In genomic region chr5:115535635-115536034, GRCm38 (mm10) we compare ENCODE assay signal across 9 mouse cellular contexts. TPM values are rescaled to one million over a fixed set of nuclear protein-coding genes. Genes with fewer than 3 reads are reported as not detected.
DNase-seq lines count a peak whose midpoint lies in the region; ATAC-seq and TF ChIP-seq lines count a peak whose summit lies in the region.
"Had no signal": no experiment of that assay in that cellular context is flagged by ENCODE, and none has a peak within 500 bp of the region (broad histone marks: within the 10 kb centered on the region; RNA-seq: fewer than 3 reads in every experiment).

No protein-coding gene starts in this region.

- H3K27me3 ChIP-seq in liver, embryonic 15.5 days = peaks cover 3% of the 10 kb centered on the region; the same call in 1 of the 2 replicates
- no peaks in the 10 kb centered on the region for H3K27me3 ChIP-seq in stomach, embryonic 16.5 days (ENCODE audit: control insufficient read depth, insufficient read depth, low read length)
- peaks cover 5% of the 10 kb centered on the region for H3K27me3 ChIP-seq in midbrain, embryonic 10.5 days (ENCODE audit: low read depth, poor library complexity, severe bottlenecking)

- TF ChIP-seq CTCF in lung, adult 2 months (IDR thresholded peaks at IDR 0.05; ENCODE audit: insufficient read depth, low read length) = no peak

- ATAC-seq in liver, embryonic 15.5 days (ENCODE audit: insufficient read depth) = no peak
- no peak for ATAC-seq in stomach, embryonic 16.5 days (ENCODE audit: insufficient read depth, low FRiP score)
- no peak for ATAC-seq in megakaryocyte-erythroid progenitor cell, adult 5-6 weeks (replicated peaks; ENCODE audit: low FRiP score, low TSS enrichment, poor library complexity, severe bottlenecking)

- H3K36me3 ChIP-seq in liver, embryonic 15.5 days (replicated peaks) = no peaks in the 10 kb centered on the region
- H3K36me3 ChIP-seq in stomach, embryonic 16.5 days (ENCODE audit: control insufficient read depth, insufficient read depth, low read length) = no peaks in the 10 kb centered on the region
- 0 out of 2 replicates have a peak, but pooled peaks cover 5% of the 10 kb centered on the region for H3K36me3 ChIP-seq in midbrain, embryonic 10.5 days

- H3K27ac ChIP-seq in liver, embryonic 15.5 days (replicated peaks) = peak overlapping the region; percentile 66
- H3K27ac ChIP-seq in stomach, embryonic 16.5 days (ENCODE audit: low read length) = peak overlapping the region; percentile 64; the same call in 1 of the 2 replicates
- H3K27ac ChIP-seq in midbrain, embryonic 10.5 days (replicated peaks) = no peak overlapping the region

- DNase-seq in lung, adult 18-20 months = peak; percentile 59 to 69
- no peak for DNase-seq in lung, adult 2 months
- peak; percentile 67 for DNase-seq in gastrocnemius, postnatal 14 days
- DNase-seq in midbrain, embryonic 10.5 days (ENCODE audit: low spot score) = no peak
- no peak for DNase-seq in left cerebral cortex, postnatal 4 days
- DNase-seq: layer of hippocampus, adult 9-11 months had no signal

- no peak overlapping the region for H3K9ac ChIP-seq in liver, embryonic 15.5 days
- H3K9ac ChIP-seq in stomach, embryonic 16.5 days (ENCODE audit: low read length) = peak overlapping the region; percentile 34; the same call in 1 of the 2 replicates

- WGBS in lung, adult 2 months = 24% methylated on average over 7 of the region's 7 CpGs
- 16% methylated on average over 7 of the region's 7 CpGs for WGBS in liver, embryonic 15.5 days (ENCODE audit: insufficient replicate concordance)
- 28% methylated on average over 7 of the region's 7 CpGs for WGBS in stomach, embryonic 16.5 days
- 31% methylated on average over 7 of the region's 7 CpGs for WGBS in midbrain, embryonic 10.5 days

- H3K4me2 ChIP-seq in liver, embryonic 15.5 days = peak overlapping the region; percentile 43
- H3K4me2 ChIP-seq in stomach, embryonic 16.5 days (ENCODE audit: low read depth, low read length) = no peak overlapping the region

- H3K9me3 ChIP-seq in liver, embryonic 15.5 days (replicated peaks) = no peaks in the 10 kb centered on the region
- H3K9me3 ChIP-seq in stomach, embryonic 16.5 days (replicated peaks; ENCODE audit: control insufficient read depth, low read length) = no peaks in the 10 kb centered on the region
- no peaks in the 10 kb centered on the region for H3K9me3 ChIP-seq in midbrain, embryonic 10.5 days (replicated peaks)

- no peak overlapping the region for H3K4me3 ChIP-seq in lung, adult 2 months (replicated peaks; ENCODE audit: extremely low read depth, low read depth, low read length)
- no peak overlapping the region; the same call in 1 of the 2 replicates for H3K4me3 ChIP-seq in liver, embryonic 15.5 days (replicated peaks)
- no peak overlapping the region for H3K4me3 ChIP-seq in stomach, embryonic 16.5 days (replicated peaks; ENCODE audit: low read length)
- H3K4me3 ChIP-seq in midbrain, embryonic 10.5 days = no peak overlapping the region

- intact Hi-C loops in gastrocnemius, postnatal 14 days (cut with DNase I; ENCODE audit: low total_unique reads) = no loop called here
- intact Hi-C loops in left cerebral cortex, postnatal 4 days (cut with DNase I) = no loop called here

- peaks cover 58% of the 10 kb centered on the region for H3K4me1 ChIP-seq in lung, adult 2 months (ENCODE audit: control insufficient read depth, insufficient read depth, low read length)
- peaks cover 83% of the 10 kb centered on the region for H3K4me1 ChIP-seq in liver, embryonic 15.5 days (replicated peaks)
- H3K4me1 ChIP-seq in stomach, embryonic 16.5 days (ENCODE audit: control insufficient read depth, insufficient read depth, low read length) = peaks cover 69% of the 10 kb centered on the region
- peaks cover 58% of the 10 kb centered on the region for H3K4me1 ChIP-seq in midbrain, embryonic 10.5 days

- no peak for TF ChIP-seq POLR2A in lung, adult 2 months (IDR thresholded peaks at IDR 0.05; ENCODE audit: borderline replicate concordance, extremely low read depth, low read depth, low read length)

RNA-seq across cellular contexts. Expression of gene Rplp0, which starts 23.6 kb away (rescaled TPM):
- 1,185 and 1,411 TPM in 2 replicates for polyA plus RNA-seq in lung, adult 2 months (2012; rRNA removed)
- 100 to 1,000 TPM; 780 to 872 TPM for total RNA-seq in gastrocnemius, postnatal 14 days (2021)
- polyA plus RNA-seq in liver, embryonic 15.5 days (2015; fragmentation: Nextera tagmentation; extraction: Ambion mirVana) = 1,028 and 1,078 TPM in 2 replicates
- polyA plus RNA-seq in stomach, embryonic 16.5 days (2015; fragmentation: Nextera tagmentation; extraction: Ambion mirVana) = 1,450 and 1,538 TPM in 2 replicates
- 1,126 and 1,338 TPM in 2 replicates for polyA plus RNA-seq in midbrain, embryonic 10.5 days (2016; fragmentation: Nextera tagmentation; extraction: Ambion mirVana)
- 100 to 1,000 TPM; 657 to 680 TPM for total RNA-seq in left cerebral cortex, postnatal 4 days (2021)
- 2,668 and 3,132 TPM in 2 replicates for total RNA-seq in megakaryocyte-erythroid progenitor cell, adult 5-6 weeks (2014; fragmentation: Nextera tagmentation)
- 1,591 and 2,082 TPM in 2 replicates for total RNA-seq in megakaryocyte-erythroid progenitor cell, adult 5-6 weeks (2017)

RNA-seq across cellular contexts. Expression of gene Pxn, which starts 29.2 kb away (rescaled TPM):
- polyA plus RNA-seq in lung, adult 2 months (2012; rRNA removed) = 214 and 226 TPM in 2 replicates
- total RNA-seq in gastrocnemius, postnatal 14 days (2021) = 10 to 100 TPM; 80.6 to 83.4 TPM
- polyA plus RNA-seq in liver, embryonic 15.5 days (2015; fragmentation: Nextera tagmentation; extraction: Ambion mirVana) = 15.2 and 16.8 TPM in 2 replicates
- 41.9 and 44.5 TPM in 2 replicates for polyA plus RNA-seq in stomach, embryonic 16.5 days (2015; fragmentation: Nextera tagmentation; extraction: Ambion mirVana)
- 27.9 and 28.9 TPM in 2 replicates for polyA plus RNA-seq in midbrain, embryonic 10.5 days (2016; fragmentation: Nextera tagmentation; extraction: Ambion mirVana)
- 10 to 100 TPM; 23.9 to 24.7 TPM for total RNA-seq in left cerebral cortex, postnatal 4 days (2021)
- 31.8 and 34.0 TPM in 2 replicates for total RNA-seq in megakaryocyte-erythroid progenitor cell, adult 5-6 weeks (2014; fragmentation: Nextera tagmentation)
- 36.1 and 47.5 TPM in 2 replicates for total RNA-seq in megakaryocyte-erythroid progenitor cell, adult 5-6 weeks (2017)

RNA-seq across cellular contexts. Expression of gene Gcn1l1, which starts 29.4 kb away (rescaled TPM):
- 36.8 and 52.8 TPM in 2 replicates for polyA plus RNA-seq in lung, adult 2 months (2012; rRNA removed)
- total RNA-seq in gastrocnemius, postnatal 14 days (2021) = 10 to 100 TPM; 28.7 to 31.3 TPM
- 15.0 and 17.3 TPM in 2 replicates for polyA plus RNA-seq in liver, embryonic 15.5 days (2015; fragmentation: Nextera tagmentation; extraction: Ambion mirVana)
- polyA plus RNA-seq in stomach, embryonic 16.5 days (2015; fragmentation: Nextera tagmentation; extraction: Ambion mirVana) = 33.6 and 35.1 TPM in 2 replicates
- 52.5 and 61.2 TPM in 2 replicates for polyA plus RNA-seq in midbrain, embryonic 10.5 days (2016; fragmentation: Nextera tagmentation; extraction: Ambion mirVana)
- total RNA-seq in left cerebral cortex, postnatal 4 days (2021) = 10 to 100 TPM; 85.8 to 87.0 TPM
- 66.1 and 67.0 TPM in 2 replicates for total RNA-seq in megakaryocyte-erythroid progenitor cell, adult 5-6 weeks (2014; fragmentation: Nextera tagmentation)
- 31.2 and 54.2 TPM in 2 replicates for total RNA-seq in megakaryocyte-erythroid progenitor cell, adult 5-6 weeks (2017)

RNA-seq across cellular contexts. Expression of gene Sirt4, which starts 51.1 kb away (rescaled TPM):
- polyA plus RNA-seq in lung, adult 2 months (2012; rRNA removed) = 36.5 and 38.3 TPM in 2 replicates
- total RNA-seq in gastrocnemius, postnatal 14 days (2021) = 10 to 100 TPM; 10.3 to 16.6 TPM
- 6.0 and 6.1 TPM in 2 replicates for polyA plus RNA-seq in liver, embryonic 15.5 days (2015; fragmentation: Nextera tagmentation; extraction: Ambion mirVana)
- 24.4 and 28.0 TPM in 2 replicates for polyA plus RNA-seq in stomach, embryonic 16.5 days (2015; fragmentation: Nextera tagmentation; extraction: Ambion mirVana)
- polyA plus RNA-seq in midbrain, embryonic 10.5 days (2016; fragmentation: Nextera tagmentation; extraction: Ambion mirVana) = 15.2 and 17.0 TPM in 2 replicates
- 10 to 100 TPM; 28.4 to 31.5 TPM for total RNA-seq in left cerebral cortex, postnatal 4 days (2021)
- 10.7 and 20.4 TPM in 2 replicates for total RNA-seq in megakaryocyte-erythroid progenitor cell, adult 5-6 weeks (2014; fragmentation: Nextera tagmentation)
- total RNA-seq in megakaryocyte-erythroid progenitor cell, adult 5-6 weeks (2017) = 3.4 and 7.2 TPM in 2 replicates

Comparison
In these comparisons a context has a peak if more than half of its experiments do, and no peak if none do; other contexts are left out.
1. DNase-seq: peak in lung, adult 18-20 months (2 of 2) and gastrocnemius, postnatal 14 days (single experiment); none in lung, adult 2 months (single experiment), midbrain, embryonic 10.5 days (single experiment) and left cerebral cortex, postnatal 4 days (single experiment).